Mouse (Mus musculus): ENCODE results near the gene Gm20920.
"Not testable (repeated sequence)": the region's sequence is repeated elsewhere in the genome, so short reads cannot be mapped to it uniquely, and the experiment has no call there.

Gm20920 gene

GRCm38 (mm10) chrY:51851820-51852219 lies at the start of gene Gm20920:
Gene Gm20920 (plus strand): TSS chrY:51852120.
- not testable (repeated sequence) for DNase-seq

Data from right cerebral cortex, postnatal 25 days (tissue).